15 mouse cellular contexts compared by ENCODE assay signal in genomic region chr19:34706261-34706660, GRCm38 (mm10). TPM values are rescaled to one million over a fixed set of nuclear protein-coding genes. Genes with fewer than 3 reads are reported as not detected.
DNase-seq lines count a peak whose midpoint lies in the region; ATAC-seq and TF ChIP-seq lines count a peak whose summit lies in the region.
"Had no signal": no experiment of that assay in that cellular context is flagged by ENCODE, and none has a peak within 500 bp of the region (broad histone marks: within the 10 kb centered on the region; RNA-seq: fewer than 3 reads in every experiment).

No protein-coding gene starts in this region.

- DNase-seq in embryonic facial prominence, embryonic 14.5 days (ENCODE audit: low spot score), result peak; percentile 11
- DNase-seq in embryonic facial prominence, embryonic 10.5 days (ENCODE audit: low spot score), result no peak
- no peak for DNase-seq in stomach, postnatal 0 days (ENCODE audit: low spot score)
- peak; percentile 52 for DNase-seq in lung, adult 2 months
- DNase-seq in yolk sac, embryonic 10.5 days (ENCODE audit: low spot score), result peak; percentile 40
- DNase-seq in left cerebral cortex, adult 11 months (ENCODE audit: low spot score), result no peak
- no peak for DNase-seq in cerebellum, adult 8-10 months
- DNase-seq: adrenal gland, postnatal 25 days; left cerebral cortex, postnatal 4 days; midbrain, embryonic 14.5 days; thymus, adult 18-20 months had no signal

- TF ChIP-seq CTCF in stomach, postnatal 0 days (IDR thresholded peaks at IDR 0.05; ENCODE audit: low read depth), result no peak
- TF ChIP-seq CTCF in lung, adult 2 months (IDR thresholded peaks at IDR 0.05; ENCODE audit: insufficient read depth, low read length), result no peak

- H3K4me2 ChIP-seq in embryonic facial prominence, embryonic 14.5 days (ENCODE audit: low read depth, low read length), result no peak overlapping the region
- H3K4me2 ChIP-seq in stomach, embryonic 15.5 days, result no peak overlapping the region
- no peak overlapping the region for H3K4me2 ChIP-seq in stomach, postnatal 0 days (replicated peaks; ENCODE audit: low read depth)
- H3K4me2 ChIP-seq: liver, embryonic 15.5 days had no signal

- ATAC-seq in embryonic facial prominence, embryonic 14.5 days (ENCODE audit: low read depth), result peak; percentile 41; the same call in 1 of the 2 replicates
- peak; percentile 35; the same call in 1 of the 2 replicates for ATAC-seq in stomach, embryonic 15.5 days (ENCODE audit: insufficient read depth, low FRiP score, low read depth)
- no peak for ATAC-seq in stomach, postnatal 0 days (ENCODE audit: low FRiP score, low TSS enrichment)
- ATAC-seq: hindbrain, embryonic 16.5 days had no signal

- H3K9me3 ChIP-seq in embryonic facial prominence, embryonic 14.5 days (ENCODE audit: control insufficient read depth, low read length), result no peaks in the 10 kb centered on the region
- no peaks in the 10 kb centered on the region for H3K9me3 ChIP-seq in embryonic facial prominence, embryonic 10.5 days
- H3K9me3 ChIP-seq in stomach, embryonic 15.5 days, result no peaks in the 10 kb centered on the region
- H3K9me3 ChIP-seq in stomach, postnatal 0 days (ENCODE audit: control insufficient read depth, low read length), result no peaks in the 10 kb centered on the region
- H3K9me3 ChIP-seq: liver, embryonic 15.5 days had no signal

- no peaks in the 10 kb centered on the region for H3K27me3 ChIP-seq in embryonic facial prominence, embryonic 14.5 days (replicated peaks; ENCODE audit: control insufficient read depth, insufficient read depth, low read length)
- H3K27me3 ChIP-seq in embryonic facial prominence, embryonic 10.5 days (replicated peaks; ENCODE audit: low read depth, poor library complexity, severe bottlenecking), result no peaks in the 10 kb centered on the region
- H3K27me3 ChIP-seq in stomach, embryonic 15.5 days (replicated peaks), result no peaks in the 10 kb centered on the region
- no peaks in the 10 kb centered on the region for H3K27me3 ChIP-seq in stomach, postnatal 0 days (ENCODE audit: control insufficient read depth, insufficient read depth, low read length)
- H3K27me3 ChIP-seq: liver, embryonic 15.5 days had no signal

- H3K4me1 ChIP-seq in embryonic facial prominence, embryonic 14.5 days (ENCODE audit: control insufficient read depth, insufficient read depth, low read length), result no peaks in the 10 kb centered on the region
- peaks cover 4% of the 10 kb centered on the region for H3K4me1 ChIP-seq in embryonic facial prominence, embryonic 10.5 days
- H3K4me1 ChIP-seq in stomach, embryonic 15.5 days, result no peaks in the 10 kb centered on the region
- H3K4me1 ChIP-seq in stomach, postnatal 0 days (replicated peaks; ENCODE audit: control insufficient read depth, insufficient read depth), result no peaks in the 10 kb centered on the region
- no peaks in the 10 kb centered on the region for H3K4me1 ChIP-seq in lung, adult 2 months (ENCODE audit: control insufficient read depth, insufficient read depth, low read length)
- H3K4me1 ChIP-seq: liver, embryonic 15.5 days had no signal

- H3K36me3 ChIP-seq in embryonic facial prominence, embryonic 14.5 days (ENCODE audit: control insufficient read depth, insufficient read depth, low read length), result no peaks in the 10 kb centered on the region
- H3K36me3 ChIP-seq in embryonic facial prominence, embryonic 10.5 days (replicated peaks), result no peaks in the 10 kb centered on the region
- no peaks in the 10 kb centered on the region for H3K36me3 ChIP-seq in stomach, embryonic 15.5 days
- no peaks in the 10 kb centered on the region for H3K36me3 ChIP-seq in stomach, postnatal 0 days (ENCODE audit: control insufficient read depth, insufficient read depth, low read length)
- H3K36me3 ChIP-seq: liver, embryonic 15.5 days had no signal

- no peak for TF ChIP-seq POLR2A in lung, adult 2 months (IDR thresholded peaks at IDR 0.05; ENCODE audit: borderline replicate concordance, extremely low read depth, low read depth, low read length)

- H3K9ac ChIP-seq in embryonic facial prominence, embryonic 14.5 days (ENCODE audit: low read depth, low read length), result no peak overlapping the region
- no peak overlapping the region for H3K9ac ChIP-seq in stomach, embryonic 15.5 days
- no peak overlapping the region for H3K9ac ChIP-seq in stomach, postnatal 0 days (ENCODE audit: low read length)
- H3K9ac ChIP-seq: liver, embryonic 15.5 days had no signal

- TF ChIP-seq EP300 in stomach, postnatal 0 days (optimal IDR thresholded peaks at IDR 0.05), result no peak

- no peak overlapping the region for H3K27ac ChIP-seq in embryonic facial prominence, embryonic 14.5 days (replicated peaks; ENCODE audit: low read depth, low read length)
- no peak overlapping the region for H3K27ac ChIP-seq in embryonic facial prominence, embryonic 10.5 days (replicated peaks)
- no peak overlapping the region for H3K27ac ChIP-seq in stomach, embryonic 15.5 days
- H3K27ac ChIP-seq in stomach, postnatal 0 days (replicated peaks), result no peak overlapping the region
- H3K27ac ChIP-seq: liver, embryonic 15.5 days had no signal

- no peak overlapping the region for H3K4me3 ChIP-seq in embryonic facial prominence, embryonic 14.5 days (ENCODE audit: low read depth, low read length)
- H3K4me3 ChIP-seq in embryonic facial prominence, embryonic 10.5 days, result no peak overlapping the region
- no peak overlapping the region for H3K4me3 ChIP-seq in stomach, embryonic 15.5 days (replicated peaks)
- no peak overlapping the region for H3K4me3 ChIP-seq in stomach, postnatal 0 days (ENCODE audit: low read depth, low read length)
- H3K4me3 ChIP-seq in lung, adult 2 months (replicated peaks; ENCODE audit: extremely low read depth, low read depth, low read length), result no peak overlapping the region
- H3K4me3 ChIP-seq: erythroblast, embryonic 14.5 days; liver, embryonic 15.5 days had no signal

- WGBS in embryonic facial prominence, embryonic 14.5 days, result 60% methylated on average over 6 of the region's 6 CpGs
- WGBS in embryonic facial prominence, embryonic 10.5 days, result 65% methylated on average over 6 of the region's 6 CpGs
- WGBS in stomach, embryonic 15.5 days, result 38% methylated on average over 6 of the region's 6 CpGs
- 24% methylated on average over 6 of the region's 6 CpGs for WGBS in stomach, postnatal 0 days
- 37% methylated on average over 6 of the region's 6 CpGs for WGBS in lung, adult 2 months

RNA-seq across cellular contexts. Expression of gene Slc16a12, which starts 40.8 kb away (rescaled TPM):
- polyA plus RNA-seq in embryonic facial prominence, embryonic 14.5 days (2014; fragmentation: Nextera tagmentation; extraction: Ambion mirVana), result 2.3 and 2.4 TPM in 2 replicates
- 0.49 and 0.75 TPM in 2 replicates for polyA plus RNA-seq in embryonic facial prominence, embryonic 10.5 days (2016; fragmentation: Nextera tagmentation; extraction: Ambion mirVana)
- polyA plus RNA-seq in stomach, embryonic 15.5 days (2015; fragmentation: Nextera tagmentation; extraction: Ambion mirVana), result 5.5 and 6.8 TPM in 2 replicates
- 0.63 and 0.74 TPM in 2 replicates for polyA plus RNA-seq in stomach, postnatal 0 days (2015; fragmentation: Nextera tagmentation; extraction: Ambion mirVana)
- polyA plus RNA-seq in lung, adult 2 months (2012; rRNA removed), result 2.9 and 3.8 TPM in 2 replicates
- polyA plus RNA-seq: erythroblast, embryonic 14.5 days had no signal

Comparison
In these comparisons a context has a peak if more than half of its experiments do, and no peak if none do; other contexts are left out.
1. DNase-seq: peak in embryonic facial prominence, embryonic 14.5 days (single experiment), lung, adult 2 months (single experiment) and yolk sac, embryonic 10.5 days (single experiment); none in embryonic facial prominence, embryonic 10.5 days (single experiment), stomach, postnatal 0 days (single experiment), left cerebral cortex, adult 11 months (single experiment) and cerebellum, adult 8-10 months (single experiment).